Mouse (Mus musculus) thymus, postnatal 0 days (tissue): ENCODE results near the gene Vmn2r78. TPM values are rescaled to one million over a fixed set of nuclear protein-coding genes. Genes with fewer than 3 reads are reported as not detected.
"Not testable (repeated sequence)": the region's sequence is repeated elsewhere in the genome, so short reads cannot be mapped to it uniquely, and the experiment has no call there.

Experiments
- DNase-seq: peaks from one replicate; pipeline ENCODE4 v3.0.0-alpha.2; 2015; ENCODE audit warnings: low spot score
- polyA plus RNA-seq: library from polyadenylated mRNA; unstranded; fragments of >200 nt; fragmentation: Nextera tagmentation; extraction: Ambion mirVana; gene quantifications from 2 replicates; pipeline ENCODE4 v1.2.1, GENCODE M21; 2015

Gene Vmn2r78
- not detected in 2 replicates for polyA plus RNA-seq

DNA sequence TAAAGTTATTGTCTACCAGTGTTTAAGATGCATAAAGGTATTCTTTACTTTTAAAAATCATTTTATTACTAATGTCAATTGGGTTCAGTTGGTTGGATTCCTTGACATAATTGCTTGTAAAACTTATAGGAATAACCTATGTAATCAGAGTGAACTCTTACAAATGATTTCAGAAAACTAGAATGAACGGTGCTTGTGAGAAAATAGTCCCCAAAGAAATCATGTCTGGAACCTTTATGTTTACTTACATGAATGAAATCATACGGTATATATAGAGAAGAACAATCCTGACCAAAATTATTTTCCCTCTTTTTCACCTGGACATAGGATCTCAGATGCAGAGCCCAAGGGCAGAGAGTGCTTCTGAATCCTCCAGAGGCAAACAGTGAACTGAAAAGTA, at the start of gene Vmn2r78:
Gene Vmn2r78, plus strand, starts transcription at position 301 of the 400 bp plus-strand sequence.
- not testable (repeated sequence) for DNase-seq

DNA sequence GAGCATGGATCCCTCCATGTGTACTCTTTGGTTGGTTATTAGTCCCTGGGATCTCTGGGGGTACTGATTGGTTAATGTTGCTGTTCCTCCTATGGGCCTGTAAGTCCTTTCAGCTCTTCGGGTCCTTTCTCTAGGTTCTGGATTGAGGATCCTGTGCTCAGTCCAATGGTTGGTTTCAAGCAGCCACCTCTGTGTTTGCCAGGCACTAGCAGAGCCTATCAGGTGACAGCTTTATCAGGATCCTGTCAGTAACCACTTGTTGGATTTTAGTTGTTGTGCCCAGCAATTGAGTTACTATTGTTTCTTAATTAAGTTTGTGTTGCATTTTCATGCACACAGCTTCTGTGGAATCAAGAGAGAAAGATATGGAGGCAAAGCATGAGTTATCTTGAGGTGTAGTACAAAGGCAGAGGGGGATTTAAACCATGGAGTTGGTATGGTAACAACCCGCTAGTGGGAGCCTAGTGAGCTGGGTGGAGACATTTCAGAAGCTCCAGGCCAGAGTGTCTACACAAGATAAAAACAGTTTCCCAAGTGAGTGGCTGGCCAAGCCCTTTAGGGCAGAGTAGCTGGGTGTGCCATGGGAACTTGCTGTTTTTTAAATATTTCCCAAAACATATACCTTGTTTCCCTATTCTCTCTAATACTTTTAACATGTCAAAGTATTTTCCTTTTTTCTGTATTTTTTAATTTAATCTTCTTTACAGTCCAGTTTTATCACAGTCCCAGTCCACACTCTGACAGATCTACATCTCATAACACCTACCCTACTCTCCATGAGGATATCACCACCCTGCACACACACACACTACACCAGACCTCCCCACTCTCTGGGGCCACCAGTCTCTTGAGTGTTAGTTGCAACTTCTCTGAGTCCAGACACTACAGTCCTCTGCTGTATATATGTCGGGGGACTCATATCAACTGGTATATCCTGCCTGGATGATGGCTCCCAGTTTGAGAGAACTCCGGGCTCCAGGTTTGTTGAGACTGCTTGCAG, 25.1 kb upstream of the Vmn2r78 start:
- DNase-seq = no peak

GRCm38 (mm10) chr7:86937288-86937687, 22.4 kb downstream of the Vmn2r78 start:
- DNase-seq = no peak

DNA sequence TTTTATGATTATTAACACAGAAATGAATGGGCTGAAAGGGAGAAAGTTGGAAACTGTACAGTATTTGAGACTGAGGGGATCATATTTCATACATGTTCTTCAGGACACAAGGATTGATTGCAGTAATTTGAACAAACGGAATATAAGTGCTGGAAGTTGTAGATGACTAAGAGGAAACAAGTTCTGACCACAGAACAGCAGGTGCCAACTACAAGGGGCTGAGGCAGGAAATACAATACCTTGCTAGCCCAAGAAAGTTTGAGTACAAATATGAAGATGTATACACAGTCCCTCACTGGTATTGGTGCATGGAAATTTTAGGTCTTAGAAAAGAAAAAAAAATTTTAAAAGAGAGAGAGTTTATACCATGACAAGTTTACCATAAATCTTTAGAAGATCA, 79.8 kb downstream of the Vmn2r78 start:
- DNase-seq = no peak

DNA sequence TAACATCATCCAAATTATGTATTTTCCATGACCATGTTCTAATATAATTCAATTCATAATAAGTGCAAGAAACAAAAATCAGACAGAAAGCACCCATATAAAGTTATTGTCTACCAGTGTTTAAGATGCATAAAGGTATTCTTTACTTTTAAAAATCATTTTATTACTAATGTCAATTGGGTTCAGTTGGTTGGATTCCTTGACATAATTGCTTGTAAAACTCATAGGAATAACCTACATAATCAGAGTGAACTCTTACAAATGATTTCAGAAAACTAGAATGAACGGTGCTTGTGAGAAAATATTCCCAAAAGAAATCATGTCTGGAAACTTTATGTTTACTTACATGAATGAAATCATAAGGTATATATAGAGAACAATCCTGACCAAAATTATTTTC, 80.9 kb downstream of the Vmn2r78 start, which contains the start of gene Vmn2r79:
Gene Vmn2r79, plus strand, starts transcription at position 301 of the 400 bp plus-strand sequence.
- not testable (repeated sequence) for DNase-seq

Other genes with a start within 250 kb of the Vmn2r78 start
- gene Olfr292, start 226.8 kb upstream of the Vmn2r78 start, polyA plus RNA-seq = not detected in 2 replicates
- gene Folh1, start 139.2 kb upstream of the Vmn2r78 start, polyA plus RNA-seq = 0.06 and 0.16 TPM in 2 replicates
- gene Vmn2r77, start 120.1 kb upstream of the Vmn2r78 start, polyA plus RNA-seq = not detected in 2 replicates
- gene Vmn2r79, start 81.0 kb downstream of the Vmn2r78 start, polyA plus RNA-seq = not detected in 2 replicates